Mouse (Mus musculus): ENCODE measurements at regions not wholly inside any gene's neighbourhood (a gene's known extent, or its start where the extent isn't known, plus 50 kb on each side); places are given as distances from the start of the nearest gene placed in this dataset.

DNA sequence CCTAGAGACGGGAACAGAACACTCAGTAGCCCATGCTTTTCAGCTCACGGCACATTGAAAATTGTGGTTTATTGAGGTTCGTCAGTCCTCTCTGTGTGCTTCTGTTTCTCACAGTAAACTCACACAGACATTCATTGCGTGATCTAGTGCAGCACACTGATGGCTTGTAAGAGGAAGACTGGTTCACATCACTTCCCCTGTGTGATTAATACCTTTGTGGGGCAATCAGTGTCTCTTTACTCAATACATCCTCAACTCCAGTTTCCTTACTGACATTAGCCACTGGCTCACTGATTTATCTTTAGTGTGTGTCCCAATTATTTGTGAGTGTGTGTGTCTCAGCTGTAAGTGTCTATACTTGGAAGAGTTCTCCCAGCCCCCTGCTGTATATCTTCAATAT, 162.2 kb downstream of the Dusp6 start:
- Histone ChIP-seq H3K27ac (no peak overlapping the region), H3K4me3 (no peak overlapping the region), H3K36me3 (replicated peaks) (no peaks in the 10 kb centered on the region), H3K27me3 (ENCODE audit: poor library complexity, severe bottlenecking) (no peaks in the 10 kb centered on the region), H3K9me3 (no peaks in the 10 kb centered on the region; the same call in 1 of the 2 replicates), H3K4me1 (peaks cover 5% of the 10 kb centered on the region)
- DNase-seq (ENCODE audit: extremely low spot score, low spot score) = no peak
- 93% methylated on average over 4 of the region's 4 CpGs for WGBS

DNA sequence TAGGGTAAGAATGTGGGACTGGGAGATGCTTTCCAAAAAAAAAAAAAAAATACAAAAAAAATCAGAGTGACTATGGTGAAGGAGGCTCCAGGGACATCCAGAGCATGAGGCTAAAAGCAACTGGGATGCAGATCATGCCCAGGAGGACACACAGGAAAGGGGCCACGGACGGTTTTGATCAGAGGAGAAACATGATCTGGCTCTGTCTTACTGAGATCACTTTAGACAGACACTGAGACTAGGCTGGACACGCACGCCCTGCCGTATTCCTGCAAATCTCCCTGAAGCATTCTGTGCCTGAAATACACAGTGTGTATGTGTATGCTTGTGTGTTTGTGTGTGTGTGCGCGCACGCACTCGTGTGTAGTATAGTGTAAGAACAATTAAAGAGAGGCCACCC, 167.1 kb downstream of the Dusp6 start:
- H3K36me3 ChIP-seq (replicated peaks) = no peaks in the 10 kb centered on the region
- peaks cover 17% of the 10 kb centered on the region for H3K4me1 ChIP-seq
- H3K9me3 ChIP-seq = peaks cover 4% of the 10 kb centered on the region; the same call in 1 of the 2 replicates
- 59% methylated on average over 9 of the region's 9 CpGs for WGBS
- H3K27me3 ChIP-seq (ENCODE audit: poor library complexity, severe bottlenecking) = no peaks in the 10 kb centered on the region
- no peak overlapping the region for H3K4me3 ChIP-seq
- peak; percentile 28 for DNase-seq (ENCODE audit: extremely low spot score, low spot score)
- H3K27ac ChIP-seq = no peak overlapping the region

- no peaks in the 10 kb centered on the region for H3K36me3 ChIP-seq (replicated peaks)
- peaks cover 4% of the 10 kb centered on the region; the same call in 1 of the 2 replicates for H3K9me3 ChIP-seq
- DNase-seq (ENCODE audit: extremely low spot score, low spot score) = no peak
- peaks cover 17% of the 10 kb centered on the region for H3K4me1 ChIP-seq
- H3K4me3 ChIP-seq = no peak overlapping the region
- H3K27me3 ChIP-seq (ENCODE audit: poor library complexity, severe bottlenecking) = no peaks in the 10 kb centered on the region
- peak overlapping the region; percentile 57; the same call in 1 of the 2 replicates for H3K27ac ChIP-seq
- 67% methylated on average over 16 of the region's 16 CpGs for WGBS
These were observed 167.9 kb downstream of the Dusp6 start for GRCm38 (mm10) chr10:99430669-99431561.

DNA sequence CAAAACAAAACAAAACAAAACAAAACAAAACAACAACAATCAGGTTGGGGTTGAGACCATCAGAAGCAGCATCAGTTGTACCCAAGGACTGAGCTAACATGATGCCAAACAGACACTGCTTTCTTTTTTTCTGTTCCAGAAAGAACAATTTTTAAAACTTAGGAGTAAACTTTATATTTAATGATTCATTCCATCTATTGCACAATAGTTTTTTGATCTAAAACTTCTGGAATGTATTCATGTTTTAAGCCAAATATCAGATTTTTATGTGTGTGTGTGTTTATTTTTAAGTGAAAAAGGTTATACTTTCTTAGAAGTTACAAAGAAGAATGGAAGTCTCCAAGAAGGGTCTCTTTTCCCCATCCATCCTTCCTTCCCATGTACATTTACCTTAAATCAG, 174.0 kb downstream of the Dusp6 start:
- Histone ChIP-seq H3K4me1 (peaks cover 5% of the 10 kb centered on the region), H3K27ac (no peak overlapping the region), H3K9me3 (peaks cover 4% of the 10 kb centered on the region; the same call in 1 of the 2 replicates), H3K36me3 (replicated peaks) (no peaks in the 10 kb centered on the region), H3K4me3 (no peak overlapping the region), H3K27me3 (ENCODE audit: poor library complexity, severe bottlenecking) (no peaks in the 10 kb centered on the region)
- DNase-seq (ENCODE audit: extremely low spot score, low spot score) = no peak

- H3K27me3 ChIP-seq (ENCODE audit: poor library complexity, severe bottlenecking) = no peaks in the 10 kb centered on the region
- no peak overlapping the region for H3K4me3 ChIP-seq
- peaks cover 13% of the 10 kb centered on the region; the same call in 1 of the 2 replicates for H3K9me3 ChIP-seq
- peaks cover 8% of the 10 kb centered on the region for H3K4me1 ChIP-seq
- DNase-seq (ENCODE audit: extremely low spot score, low spot score) = no peak
- H3K36me3 ChIP-seq (replicated peaks) = peaks cover 2% of the 10 kb centered on the region; the same call in 1 of the 2 replicates
- 92% methylated on average over 5 of the region's 5 CpGs for WGBS
- no peak overlapping the region for H3K27ac ChIP-seq
These were observed 177.1 kb downstream of the Dusp6 start for GRCm38 (mm10) chr10:99440169-99440568.

DNA sequence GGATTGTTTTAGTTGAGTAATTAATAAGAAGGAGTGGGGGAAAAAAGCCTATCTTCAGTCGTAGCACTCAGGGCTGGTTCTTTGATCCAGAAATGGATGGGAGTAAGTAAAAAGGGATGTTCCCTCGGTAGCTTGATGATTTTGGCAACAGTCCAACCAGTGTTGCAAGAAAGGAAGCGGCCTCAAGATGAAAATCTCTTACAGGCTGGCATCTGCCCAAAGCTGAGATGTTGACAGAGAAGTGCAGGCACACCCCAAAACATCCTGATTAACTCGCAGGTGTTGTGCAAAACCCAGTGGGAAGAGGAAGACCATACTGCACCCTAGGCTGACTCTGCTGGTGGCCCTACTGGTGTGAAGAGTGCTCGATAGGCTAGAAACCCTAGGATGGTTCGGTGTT, 178.0 kb downstream of the Dusp6 start:
- no peaks in the 10 kb centered on the region for H3K27me3 ChIP-seq (ENCODE audit: poor library complexity, severe bottlenecking)
- DNase-seq (ENCODE audit: extremely low spot score, low spot score) = no peak
- H3K4me1 ChIP-seq = peaks cover 8% of the 10 kb centered on the region
- H3K27ac ChIP-seq = no peak overlapping the region
- 79% methylated on average over 6 of the region's 6 CpGs for WGBS
- H3K9me3 ChIP-seq = peaks cover 18% of the 10 kb centered on the region; the same call in 1 of the 2 replicates
- no peak overlapping the region for H3K4me3 ChIP-seq
- H3K36me3 ChIP-seq (replicated peaks) = peaks cover 3% of the 10 kb centered on the region; the same call in 1 of the 2 replicates

DNA sequence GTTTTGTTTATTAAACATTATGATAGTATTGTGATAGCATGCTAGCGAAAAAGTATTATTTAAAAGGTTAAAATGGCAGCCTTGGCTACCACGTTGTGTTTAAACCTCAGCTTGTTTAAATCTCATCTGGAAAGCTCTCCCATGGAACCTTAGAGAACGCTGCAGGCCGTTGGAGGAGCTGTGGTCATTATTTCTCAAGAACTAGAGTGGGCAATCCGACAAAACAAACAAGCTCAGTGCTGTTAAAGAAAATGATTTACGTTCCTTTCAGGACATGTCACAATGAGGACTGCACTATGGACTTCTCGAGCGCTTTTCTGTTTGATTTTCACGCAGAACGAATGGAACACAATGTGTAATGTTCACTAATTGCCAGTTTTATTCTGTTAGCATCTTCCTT, 178.9 kb downstream of the Dusp6 start:
- no peak overlapping the region for H3K27ac ChIP-seq
- peaks cover 3% of the 10 kb centered on the region; the same call in 1 of the 2 replicates for H3K36me3 ChIP-seq (replicated peaks)
- H3K27me3 ChIP-seq (ENCODE audit: poor library complexity, severe bottlenecking) = no peaks in the 10 kb centered on the region
- DNase-seq (ENCODE audit: extremely low spot score, low spot score) = no peak
- H3K9me3 ChIP-seq = peaks cover 18% of the 10 kb centered on the region; the same call in 1 of the 2 replicates
- no peak overlapping the region for H3K4me3 ChIP-seq
- peaks cover 8% of the 10 kb centered on the region for H3K4me1 ChIP-seq
- WGBS = 76% methylated on average over 10 of the region's 10 CpGs

GRCm38 (mm10) chr10:99443453-99444170, 180.6 kb downstream of the Dusp6 start:
- Histone ChIP-seq H3K4me3 (no peak overlapping the region), H3K9me3 (peaks cover 18% of the 10 kb centered on the region; the same call in 1 of the 2 replicates), H3K36me3 (replicated peaks) (peaks cover 3% of the 10 kb centered on the region; the same call in 1 of the 2 replicates), H3K4me1 (peaks cover 8% of the 10 kb centered on the region), H3K27me3 (ENCODE audit: poor library complexity, severe bottlenecking) (no peaks in the 10 kb centered on the region), H3K27ac (no peak overlapping the region)
- DNase-seq (ENCODE audit: extremely low spot score, low spot score) = no peak
- 92% methylated on average over 18 of the region's 18 CpGs for WGBS

DNA sequence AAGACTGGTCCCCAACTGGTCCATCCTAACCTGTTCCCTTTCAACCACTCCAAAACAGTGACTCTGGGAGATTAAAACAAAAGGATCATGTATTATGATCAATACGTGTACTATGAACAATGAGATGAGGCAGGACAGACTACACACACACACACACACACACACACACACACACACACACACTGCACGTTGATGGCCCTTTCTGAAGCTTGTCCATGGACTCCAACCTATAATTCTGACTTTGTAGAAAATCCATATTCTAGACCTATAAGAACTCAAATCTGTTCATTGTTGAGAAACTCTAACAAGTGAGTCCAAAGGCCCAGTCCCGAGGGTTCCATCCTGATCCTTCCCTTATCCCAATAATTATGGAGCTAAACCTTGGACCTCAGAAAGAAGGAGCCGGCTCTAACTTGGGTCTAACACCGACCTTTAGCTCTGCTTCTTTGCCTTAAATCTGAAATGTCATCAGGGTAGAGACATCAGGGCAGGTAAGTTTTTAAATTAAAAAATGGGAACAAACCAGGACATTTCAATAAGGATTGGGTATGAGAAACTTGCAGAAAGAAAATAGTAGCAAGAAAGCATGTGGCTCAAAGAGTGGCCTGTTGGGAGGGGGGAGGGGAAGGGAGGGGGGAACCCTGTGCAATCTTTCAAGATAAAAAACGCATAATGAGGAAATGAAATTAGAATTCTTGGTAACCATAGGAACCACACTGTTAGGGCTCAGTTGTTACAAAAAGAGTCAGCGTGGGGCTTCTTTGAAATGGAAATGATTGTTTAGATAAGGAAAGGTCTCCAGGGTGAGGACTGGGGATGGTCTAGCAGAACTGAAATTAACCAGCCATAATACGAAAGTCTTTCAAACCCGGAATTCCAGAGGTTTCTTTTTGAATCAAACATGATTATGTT, 187.9 kb downstream of the Dusp6 start:
- Histone ChIP-seq H3K4me1 (peaks cover 33% of the 10 kb centered on the region), H3K27ac (peak overlapping the region; percentile 81)
- 36% methylated on average over 9 of the region's 9 CpGs for WGBS

GRCm38 (mm10) chr10:99451639-99452417, 188.8 kb downstream of the Dusp6 start:
- H3K4me3 ChIP-seq = 0 out of 2 replicates have a peak overlapping the region, but pooled peaks have one; percentile 7
- H3K9me3 ChIP-seq = no peaks in the 10 kb centered on the region
- H3K36me3 ChIP-seq (replicated peaks) = no peaks in the 10 kb centered on the region
- no peaks in the 10 kb centered on the region for H3K27me3 ChIP-seq (ENCODE audit: poor library complexity, severe bottlenecking)
- 28% methylated on average over 10 of the region's 10 CpGs for WGBS
- H3K4me1 ChIP-seq = peaks cover 33% of the 10 kb centered on the region
- H3K27ac ChIP-seq = peak overlapping the region; percentile 81
- DNase-seq (ENCODE audit: extremely low spot score, low spot score) = peak; percentile 40

More for the DNA sequence above, 187.9 kb downstream of the Dusp6 start:
- Histone ChIP-seq H3K9me3 (no peaks in the 10 kb centered on the region), H3K36me3 (replicated peaks) (no peaks in the 10 kb centered on the region), H3K4me3 (0 out of 2 replicates have a peak overlapping the region, but pooled peaks have one; percentile 7), H3K27me3 (ENCODE audit: poor library complexity, severe bottlenecking) (no peaks in the 10 kb centered on the region)
- peak; percentile 31 for DNase-seq (ENCODE audit: extremely low spot score, low spot score)

- DNase-seq (ENCODE audit: extremely low spot score, low spot score) = no peak
- Histone ChIP-seq H3K9me3 (no peaks in the 10 kb centered on the region), H3K4me1 (peaks cover 44% of the 10 kb centered on the region), H3K27ac (no peak overlapping the region), H3K36me3 (replicated peaks) (no peaks in the 10 kb centered on the region), H3K4me3 (no peak overlapping the region), H3K27me3 (ENCODE audit: poor library complexity, severe bottlenecking) (no peaks in the 10 kb centered on the region; the same call in 1 of the 2 replicates)
- whole genome bisulfite sequencing = 91% methylated on average over 5 of the region's 5 CpGs
These were observed 193.1 kb downstream of the Dusp6 start for GRCm38 (mm10) chr10:99456180-99456579.
